Mouse (Mus musculus) cerebellum, postnatal 36 days (tissue): ENCODE results near the gene Slc1a7.

ENCODE experiments used
- DNase-seq, 2 experiments: peaks; one replicate each; pipeline ENCODE4 v3.0.0; 2021 to 2022; ENCODE audit warnings: mixed read lengths in 2 of 2

Slc1a7 gene

DNA sequence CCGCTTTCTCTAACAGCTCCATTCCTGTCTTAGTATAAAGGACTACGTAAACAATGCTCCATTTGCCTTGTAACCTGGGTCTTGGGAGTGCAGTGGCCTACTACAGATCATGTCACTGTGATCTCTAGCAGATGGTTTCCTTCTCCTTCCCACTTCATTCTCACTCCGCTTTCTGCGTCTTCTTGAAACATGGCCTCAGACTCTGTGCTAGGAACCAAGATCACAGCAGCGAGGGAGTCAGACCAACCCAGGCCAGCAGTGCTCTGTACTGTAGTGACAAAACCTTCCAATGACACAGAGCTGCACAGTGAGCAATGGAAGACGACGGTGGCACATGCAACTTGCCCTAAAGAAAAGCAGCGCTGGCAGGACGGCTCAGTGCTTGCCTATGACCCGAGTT is 87.7 kb downstream of the Slc1a7 start:
- DNase-seq, result no peak

DNA sequence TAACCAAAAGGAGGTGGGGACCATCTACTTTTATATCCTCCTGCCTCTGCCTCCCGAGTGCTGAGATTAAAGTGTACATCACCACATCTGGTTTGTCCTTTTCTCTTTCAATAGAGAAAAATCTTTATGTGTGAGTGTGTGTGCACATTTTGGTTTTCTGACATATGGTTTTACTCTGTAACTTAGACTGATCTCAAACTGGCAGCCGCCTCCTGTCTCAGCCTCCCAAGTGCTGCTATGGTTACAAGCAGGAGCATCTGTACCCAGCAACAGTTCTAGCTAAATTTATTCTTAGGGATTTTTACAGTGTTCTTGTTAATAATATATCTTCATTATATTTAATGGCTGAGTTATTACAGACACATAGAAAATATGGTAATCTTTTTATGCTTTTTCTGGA is 89.1 kb downstream of the Slc1a7 start:
- no peak for DNase-seq

DNA sequence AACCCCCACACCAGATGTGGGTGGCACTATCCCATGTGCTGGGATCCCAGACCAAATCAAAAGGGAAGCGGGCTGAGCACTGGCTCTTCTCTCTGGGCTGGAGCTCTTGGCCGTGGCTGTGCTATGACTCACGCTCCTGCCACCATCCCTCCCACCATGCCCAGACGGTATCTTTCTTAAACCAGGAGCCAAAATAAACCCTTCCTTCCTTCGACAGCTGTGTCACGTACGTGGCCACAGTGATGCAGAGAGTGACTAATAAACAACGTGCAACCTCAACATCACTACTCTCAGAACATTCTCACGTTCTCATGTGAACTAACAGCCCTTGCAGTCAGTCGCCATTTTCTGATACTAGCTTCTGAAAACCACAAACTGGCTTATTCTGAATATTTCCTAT is 90.0 kb downstream of the Slc1a7 start:
- DNase-seq, result peak; percentile 17 to 26

DNA sequence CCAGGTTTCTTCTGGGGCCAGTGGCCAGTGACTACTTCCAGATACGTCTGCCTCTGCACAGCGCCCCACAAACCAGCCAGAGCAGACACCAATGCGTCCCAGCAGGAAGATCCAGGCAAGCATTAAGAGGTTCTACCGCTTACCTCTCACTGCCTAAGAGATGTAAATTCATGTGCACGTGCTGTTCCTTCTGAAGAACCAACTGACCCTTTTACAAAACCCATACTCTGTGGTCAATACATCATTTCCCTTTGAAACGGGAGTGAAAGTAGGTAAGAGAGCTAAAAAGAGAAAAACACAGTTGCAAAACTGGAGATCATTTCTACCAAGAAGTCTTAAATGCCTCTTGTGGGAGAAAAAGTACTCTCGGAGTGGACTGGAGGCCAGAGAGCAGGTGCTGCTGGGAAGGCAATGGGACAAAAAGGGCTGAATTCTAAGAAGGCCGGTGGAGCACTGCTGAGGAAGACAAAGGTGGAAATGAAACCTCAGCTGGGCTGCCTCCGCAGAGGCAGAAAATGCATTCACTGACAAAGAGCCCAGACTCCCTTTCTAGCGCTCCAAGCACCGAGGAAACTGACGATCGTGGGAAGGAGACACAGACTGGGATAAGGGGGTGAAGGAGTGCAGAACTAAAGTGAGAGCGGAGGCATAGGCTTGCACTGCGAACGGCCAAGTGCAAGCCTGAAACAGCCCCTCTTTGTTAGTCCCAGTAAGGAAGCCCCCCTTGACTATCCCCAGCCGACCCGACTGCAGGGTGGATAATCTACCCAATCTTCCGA is 91.7 kb downstream of the Slc1a7 start:
- DNase-seq, result no peak

DNA sequence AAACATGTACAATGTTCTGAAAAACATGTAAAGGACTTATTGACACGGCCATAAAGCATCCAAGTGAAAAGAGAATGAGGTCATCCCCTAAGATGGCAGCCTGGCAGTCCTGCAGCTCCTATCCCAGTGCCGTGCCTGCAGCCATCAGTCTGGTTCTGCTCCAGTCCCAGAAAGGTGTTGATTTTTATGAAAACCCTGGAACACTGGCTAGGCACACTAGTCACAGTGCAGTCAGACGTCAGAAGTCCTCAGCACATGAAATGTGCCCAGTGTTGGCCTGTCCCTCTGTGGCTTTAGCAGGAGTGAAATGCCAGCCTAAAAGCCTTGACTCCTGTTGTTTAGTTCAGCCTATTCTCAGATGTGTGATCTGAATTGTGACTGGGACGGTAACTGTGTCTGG is 92.6 kb downstream of the Slc1a7 start:
- DNase-seq, result peak; percentile 26 to 33

DNA sequence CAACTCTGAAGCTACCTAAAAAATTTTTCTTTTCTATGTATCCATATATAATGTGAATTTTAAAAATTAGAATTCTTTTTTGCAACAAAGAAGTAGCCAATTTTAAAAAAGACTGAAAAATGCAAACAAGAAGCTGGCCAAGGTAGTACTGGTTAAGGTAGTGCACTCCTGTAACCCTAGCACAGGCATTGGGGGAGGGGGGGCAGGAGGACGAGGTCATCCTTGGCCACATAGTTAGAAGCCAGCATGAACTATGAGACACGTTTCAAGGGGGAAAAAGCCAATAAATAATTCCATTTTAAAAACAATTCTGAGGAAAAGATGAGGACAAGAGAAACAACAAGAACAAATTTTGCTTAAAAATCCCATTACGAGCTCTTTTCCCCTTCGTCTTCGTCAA is 94.4 kb downstream of the Slc1a7 start:
- no peak for DNase-seq
